Mouse (Mus musculus) gastrocnemius, adult 18-20 months (tissue): ENCODE results near the gene Frmd4a. TPM values are rescaled to one million over a fixed set of nuclear protein-coding genes. Genes with fewer than 3 reads are reported as not detected.
A peak's percentile ranks its signal among the peaks of the same experiment; 100 is the strongest.

Experiments used
- DNase-seq: peaks from one replicate; pipeline ENCODE4 v3.0.0; 2021; ENCODE audit warnings: low spot score
- total RNA-seq, 2 experiments: library from RNA; stranded (reverse); gene quantifications; 2 replicates each; pipeline ENCODE4 v1.2.3; 2021

Frmd4a gene
- total RNA-seq, 2 experiments from 2014 or later: 2.6 to 3.6 TPM

- no peak for DNase-seq
Observed at GRCm38 (mm10) chr2:4386468-4386867, 369.0 kb downstream of the Frmd4a start.

- DNase-seq: no peak
Observed at GRCm38 (mm10) chr2:4389330-4389729, 371.8 kb downstream of the Frmd4a start.

GRCm38 (mm10) chr2:4391091-4391490, 373.6 kb downstream of the Frmd4a start:
- no peak for DNase-seq

GRCm38 (mm10) chr2:4391678-4392085, 374.2 kb downstream of the Frmd4a start:
- DNase-seq: no peak

- no peak for DNase-seq
Observed at GRCm38 (mm10) chr2:4393046-4393445, 375.5 kb downstream of the Frmd4a start.

GRCm38 (mm10) chr2:4394641-4395040, 377.1 kb downstream of the Frmd4a start:
- no peak for DNase-seq

- no peak for DNase-seq
Observed at GRCm38 (mm10) chr2:4399721-4400120, 382.2 kb downstream of the Frmd4a start.

- peak; percentile 49 for DNase-seq
Observed at GRCm38 (mm10) chr2:4400771-4401596, 383.5 kb downstream of the Frmd4a start.

GRCm38 (mm10) chr2:4401597-4402581, 384.4 kb downstream of the Frmd4a start:
- peak; percentile 21 for DNase-seq

- no peak for DNase-seq
Observed at GRCm38 (mm10) chr2:4406977-4407376, 389.5 kb downstream of the Frmd4a start.

GRCm38 (mm10) chr2:4409810-4410433, 392.4 kb downstream of the Frmd4a start:
- no peak for DNase-seq

GRCm38 (mm10) chr2:4412870-4413595, 395.5 kb downstream of the Frmd4a start:
- DNase-seq: no peak

- DNase-seq: no peak
Observed at GRCm38 (mm10) chr2:4413596-4414335, 396.2 kb downstream of the Frmd4a start.

GRCm38 (mm10) chr2:4420679-4421312, 403.3 kb downstream of the Frmd4a start:
- no peak for DNase-seq

GRCm38 (mm10) chr2:4421757-4422156, 404.2 kb downstream of the Frmd4a start:
- DNase-seq: no peak

GRCm38 (mm10) chr2:4423896-4424295, 406.4 kb downstream of the Frmd4a start:
- no peak for DNase-seq

- no peak for DNase-seq
Observed at GRCm38 (mm10) chr2:4428407-4428855, 410.9 kb downstream of the Frmd4a start.

GRCm38 (mm10) chr2:4433119-4433518, 415.6 kb downstream of the Frmd4a start:
- DNase-seq: no peak

- DNase-seq: no peak
Observed at GRCm38 (mm10) chr2:4435051-4435450, 417.5 kb downstream of the Frmd4a start.
